Mouse (Mus musculus) monocyte, adult 5-6 weeks (primary cell): ENCODE results near the gene Fdx1. TPM values are rescaled to one million over a fixed set of nuclear protein-coding genes. Genes with fewer than 3 reads are reported as not detected.

Experiments
- ATAC-seq: fragments of 153-309, 156-312 bp; replicated peaks from 2 replicates; pipeline ENCODE4 v1.8.0; 2017; ENCODE audit warnings: mild to moderate bottlenecking; ENCODE audit not compliant: low TSS enrichment, insufficient number of reproducible peaks, severe bottlenecking, poor library complexity, low FRiP score
- total RNA-seq: library from RNA; stranded (forward); fragments of 200-1000, 200-491, 200-594 nt; gene quantifications from 3 replicates; pipeline ENCODE4 v1.2.3, GENCODE M21; 2017

The Fdx1 gene
- total RNA-seq, 1 experiment from 2014 or later: not detected

GRCm38 (mm10) chr9:51924551-51925081 lies 38.7 kb downstream of the Fdx1 start:
- no peak for ATAC-seq

- ATAC-seq: no peak
Measured at GRCm38 (mm10) chr9:51922756-51923155, 40.6 kb downstream of the Fdx1 start.

GRCm38 (mm10) chr9:51915580-51915979 lies 47.8 kb downstream of the Fdx1 start:
- no peak for ATAC-seq

- no peak for ATAC-seq
Measured at GRCm38 (mm10) chr9:51914481-51915120, 48.8 kb downstream of the Fdx1 start.

GRCm38 (mm10) chr9:51908838-51909237 lies 54.5 kb downstream of the Fdx1 start:
- ATAC-seq: peak; percentile 56; the same call in 1 of the 2 replicates

- no peak for ATAC-seq
Measured at GRCm38 (mm10) chr9:51908255-51908654, 55.1 kb downstream of the Fdx1 start.

- ATAC-seq: no peak
Measured at GRCm38 (mm10) chr9:51906938-51907337, 56.4 kb downstream of the Fdx1 start.

Other genes starting within 250 kb of the Fdx1 start
- 0.11 to 0.38 TPM in 2 of 3 replicates, not detected in the other for gene Arhgap20, start 198.2 kb downstream of the Fdx1 start, total RNA-seq
- 99.0 to 134 TPM (median 123 TPM) in 3 replicates for gene Rdx, start 83.6 kb upstream of the Fdx1 start, total RNA-seq
- gene Zc3h12c, start 205.0 kb upstream of the Fdx1 start, total RNA-seq: 3.9 to 5.5 TPM (median 4.3 TPM) in 3 replicates